Mouse (Mus musculus) cerebellum, postnatal 4 days (tissue): Measurements from ENCODE around the gene Dapk3.

Source experiments
- DNase-seq, 2 experiments: peaks; one replicate each; pipeline ENCODE4 v3.0.0; 2022; ENCODE audit warnings: low spot score in 2 of 2, mixed read lengths in 1 of 2

The Dapk3 gene

DNA sequence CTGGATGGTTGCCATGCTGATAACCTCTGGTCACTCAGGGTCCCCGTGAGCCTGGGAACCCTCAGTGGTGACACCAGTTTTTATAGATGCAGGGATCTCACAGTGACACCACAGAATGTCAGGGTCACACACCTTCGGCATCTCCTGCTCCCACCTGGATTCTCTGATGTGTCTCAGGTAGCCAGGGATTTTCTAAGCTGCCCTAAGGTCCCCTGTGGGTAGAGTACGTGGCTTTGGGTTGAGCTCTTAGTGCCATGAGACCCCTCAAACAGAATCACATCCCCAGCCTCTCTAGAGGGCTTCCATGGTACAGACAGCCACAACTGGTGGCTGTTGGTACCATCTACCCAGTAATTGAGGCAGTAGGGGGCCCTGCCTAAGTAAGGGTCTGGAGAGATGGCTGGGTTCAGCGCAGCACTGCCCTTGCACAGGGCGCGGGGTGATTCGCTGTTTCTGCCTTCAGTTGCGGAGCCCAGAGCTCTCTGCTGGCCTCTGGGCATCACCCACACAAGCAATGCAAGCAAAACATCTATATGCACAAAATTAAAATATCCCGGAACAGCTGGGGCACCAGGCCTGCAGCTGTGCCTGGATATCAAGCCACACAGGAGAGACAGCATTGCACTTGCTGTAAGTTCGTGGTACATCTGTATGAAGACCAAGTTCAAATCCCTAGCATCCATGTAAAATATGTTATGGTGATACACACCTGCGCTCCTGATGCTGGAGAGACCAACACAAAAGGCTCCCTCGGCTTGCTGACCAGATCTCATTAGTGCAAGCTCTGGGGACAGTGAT, 53.9 kb downstream of the Dapk3 start:
- DNase-seq = no peak

- DNase-seq = no peak
These were observed 55.8 kb downstream of the Dapk3 start for GRCm38 (mm10) chr10:81238618-81239017.

DNA sequence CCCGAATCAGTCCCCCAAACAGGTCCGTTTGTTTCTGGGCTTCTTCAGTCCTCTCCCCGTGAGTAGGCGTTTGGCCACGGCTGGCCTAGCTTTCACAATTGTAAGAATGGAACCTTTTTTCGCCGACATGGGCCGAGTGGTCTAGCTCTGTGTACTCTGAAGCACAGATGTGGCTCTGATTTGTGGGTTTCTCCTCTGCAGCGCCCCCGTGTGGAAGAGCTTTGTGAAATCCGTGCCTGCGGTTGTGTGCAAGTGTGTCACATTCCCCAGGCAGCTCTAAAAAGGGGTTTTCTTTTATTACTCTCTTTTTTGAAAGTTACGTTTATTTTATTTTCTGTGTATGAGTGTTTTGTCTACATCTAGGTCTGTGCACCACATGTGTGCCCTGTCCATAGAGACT, 58.1 kb downstream of the Dapk3 start:
- peak in 1 of 2 experiments; percentile 67 for DNase-seq

DNA sequence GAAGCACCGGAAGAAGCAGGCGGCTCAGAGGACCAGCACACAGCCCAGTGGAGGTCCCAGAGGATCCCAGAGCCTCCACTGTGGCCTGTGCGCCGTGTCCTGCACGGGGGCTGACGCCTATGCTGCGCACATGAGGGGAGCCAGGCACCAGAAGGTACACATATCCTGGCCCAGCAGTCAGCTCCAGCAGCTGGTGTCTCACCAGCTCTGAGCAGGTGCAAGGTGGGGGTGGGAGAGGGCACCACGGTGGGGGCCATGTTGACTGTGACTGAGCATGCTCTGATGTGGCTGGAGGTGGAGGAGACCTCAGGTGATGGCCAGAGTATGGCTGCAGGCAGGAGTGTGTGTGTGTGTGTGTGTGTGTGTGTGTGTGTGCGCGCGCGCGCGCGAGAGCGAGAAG, 59.2 kb downstream of the Dapk3 start:
- no peak for DNase-seq
